Mouse (Mus musculus): ENCODE data around the gene Smg8. TPM values are rescaled to one million over a fixed set of nuclear protein-coding genes. Genes with fewer than 3 reads are reported as not detected.

Smg8 gene
- polyA plus RNA-seq (2016; fragmentation: Nextera tagmentation; extraction: Ambion mirVana): 28.0 and 31.8 TPM in 2 replicates

DNA sequence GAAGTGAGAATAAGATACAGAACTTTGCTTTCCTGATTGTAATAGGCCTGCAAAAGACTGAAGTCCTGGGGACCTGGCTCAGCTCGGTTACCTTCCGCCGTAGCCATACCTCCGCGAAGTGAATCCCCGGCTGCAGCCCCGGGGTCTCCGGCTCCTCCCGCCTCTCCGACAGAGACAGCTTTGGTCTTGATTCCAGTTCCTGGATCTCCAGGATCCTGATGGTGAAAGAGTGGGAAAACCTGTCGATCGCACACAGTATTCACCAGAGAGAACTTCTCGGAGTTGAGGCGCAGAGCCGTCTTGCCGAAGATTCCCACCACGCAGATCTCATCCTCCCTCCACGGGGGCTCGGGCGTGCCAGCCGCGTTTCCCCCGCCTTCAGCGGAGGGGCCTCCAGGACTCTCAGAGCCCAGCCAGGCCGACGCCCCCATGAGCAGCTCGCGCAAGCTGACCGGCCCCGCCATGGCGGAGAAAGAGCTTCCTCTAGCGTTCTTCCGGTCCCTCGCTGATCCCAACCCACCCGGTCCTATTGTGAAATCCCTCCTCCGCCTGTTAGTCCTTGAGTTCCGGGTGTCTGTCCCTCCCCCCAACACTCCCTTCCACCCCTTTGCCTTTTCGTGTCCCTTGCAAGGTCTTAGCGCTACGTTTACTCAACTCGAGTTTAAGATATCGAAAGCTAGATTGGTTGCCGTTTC, at the start of gene Smg8:
TSS of gene Smg8 (minus strand) at position 485 of the 695 bp plus-strand sequence.
- 1% methylated on average over 43 of the region's 43 CpGs for WGBS
- peaks cover 70% of the 10 kb centered on the region for H3K36me3 ChIP-seq

DNA sequence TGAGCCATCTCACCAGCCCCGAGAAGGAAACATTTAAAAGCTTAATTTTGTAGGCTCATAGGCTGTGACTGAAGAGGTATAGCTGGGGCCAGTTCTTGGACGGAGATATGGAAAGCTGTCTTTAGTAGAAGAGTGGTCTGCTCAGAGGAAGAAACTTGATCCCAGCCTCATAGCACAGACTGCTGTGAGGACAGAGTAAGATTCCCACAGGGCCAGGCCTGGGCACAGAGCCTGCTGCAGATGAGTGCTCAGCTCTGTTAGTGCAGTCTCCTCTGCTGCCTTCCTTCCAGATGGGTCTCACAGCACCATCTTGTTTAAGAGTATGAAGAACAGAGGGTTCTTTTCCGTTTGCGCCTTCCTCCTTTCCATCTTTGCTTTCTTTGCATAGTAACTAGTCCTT, 49.7 kb upstream of the Smg8 start:
- WGBS: 93% methylated on average over 4 of the region's 4 CpGs
- Histone ChIP-seq H3K27ac (no peak overlapping the region), H3K4me1 (no peaks in the 10 kb centered on the region), H3K9me3 (replicated peaks) (no peaks in the 10 kb centered on the region), H3K36me3 (peaks cover 57% of the 10 kb centered on the region), H3K4me3 (no peak overlapping the region), H3K27me3 (ENCODE audit: low read depth, poor library complexity, severe bottlenecking) (no peaks in the 10 kb centered on the region)
- DNase-seq (ENCODE audit: low spot score): no peak

More for the DNA sequence above, at the start of gene Smg8:
- peak within 1 kb of the TSS; percentile 89 for H3K27ac ChIP-seq
- no peaks in the 10 kb centered on the region for H3K27me3 ChIP-seq (ENCODE audit: low read depth, poor library complexity, severe bottlenecking)
- H3K9me3 ChIP-seq (replicated peaks): no peaks in the 10 kb centered on the region
- peak within 1 kb of the TSS; percentile 95 for H3K4me3 ChIP-seq
- peak; percentile 84 for DNase-seq (ENCODE audit: low spot score)
- peaks cover 28% of the 10 kb centered on the region for H3K4me1 ChIP-seq

DNA sequence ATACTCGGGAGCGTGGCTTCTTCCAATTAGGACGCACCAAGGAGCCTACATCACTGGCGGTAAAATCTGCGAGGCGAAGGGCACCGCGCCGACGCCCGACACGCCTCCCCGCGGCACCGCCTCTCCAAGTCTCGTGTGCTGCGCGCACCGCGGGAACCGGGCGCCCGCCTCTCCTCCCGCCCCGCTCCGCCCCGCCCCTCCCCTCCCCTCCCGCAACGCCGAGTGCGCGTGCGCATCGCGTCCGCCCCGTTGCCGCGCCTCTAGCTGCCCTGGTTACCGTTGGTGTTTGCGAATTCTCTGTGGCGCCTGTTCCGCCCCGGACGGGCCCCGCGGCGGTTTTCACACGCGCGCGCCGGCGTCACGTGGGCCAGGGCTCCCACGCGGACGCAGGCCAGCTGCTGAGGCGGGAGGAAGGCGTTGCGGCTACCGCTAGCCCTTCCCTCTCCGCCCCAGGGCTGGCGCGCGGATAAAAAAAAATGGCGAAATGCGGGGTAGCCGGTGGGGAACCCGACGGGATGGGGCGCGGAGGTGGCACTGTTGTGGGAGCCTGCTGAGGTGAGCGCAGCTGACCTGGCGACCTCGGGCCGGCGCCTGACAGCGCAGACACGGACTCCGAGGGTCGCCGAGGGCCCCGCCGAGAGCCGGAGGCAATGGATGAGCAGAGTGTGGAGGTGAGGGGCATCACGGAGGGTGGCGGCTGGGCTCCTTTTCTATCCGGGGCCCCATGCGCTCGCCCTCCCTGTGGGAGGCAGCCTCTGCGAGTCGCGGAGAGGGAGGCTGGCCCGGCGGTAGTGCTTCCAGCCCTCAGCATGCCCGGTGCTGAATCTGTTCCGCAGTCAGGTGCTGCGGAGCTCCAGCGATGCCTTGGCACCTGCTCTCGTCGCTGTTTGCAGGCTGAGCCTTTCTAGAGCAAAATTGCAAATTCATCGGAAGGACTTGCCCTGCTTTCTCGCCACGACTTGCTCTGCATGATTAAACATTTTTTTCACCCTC, 40.5 kb upstream of the Smg8 start, which contains the start of gene Trim37:
TSS of gene Trim37 (plus strand) at position 254 of the 993 bp plus-strand sequence.
- WGBS: under 1% methylated on average over 101 of the region's 105 CpGs
- H3K4me1 ChIP-seq: peaks cover 25% of the 10 kb centered on the region
- H3K27ac ChIP-seq: peak within 1 kb of the TSS; percentile 93
- H3K4me3 ChIP-seq: peak within 1 kb of the TSS; percentile 91
- no peaks in the 10 kb centered on the region for H3K27me3 ChIP-seq (ENCODE audit: low read depth, poor library complexity, severe bottlenecking)
- peak; percentile 96 for DNase-seq (ENCODE audit: low spot score)
- H3K9me3 ChIP-seq (replicated peaks): no peaks in the 10 kb centered on the region
- H3K36me3 ChIP-seq: peaks cover 40% of the 10 kb centered on the region

DNA sequence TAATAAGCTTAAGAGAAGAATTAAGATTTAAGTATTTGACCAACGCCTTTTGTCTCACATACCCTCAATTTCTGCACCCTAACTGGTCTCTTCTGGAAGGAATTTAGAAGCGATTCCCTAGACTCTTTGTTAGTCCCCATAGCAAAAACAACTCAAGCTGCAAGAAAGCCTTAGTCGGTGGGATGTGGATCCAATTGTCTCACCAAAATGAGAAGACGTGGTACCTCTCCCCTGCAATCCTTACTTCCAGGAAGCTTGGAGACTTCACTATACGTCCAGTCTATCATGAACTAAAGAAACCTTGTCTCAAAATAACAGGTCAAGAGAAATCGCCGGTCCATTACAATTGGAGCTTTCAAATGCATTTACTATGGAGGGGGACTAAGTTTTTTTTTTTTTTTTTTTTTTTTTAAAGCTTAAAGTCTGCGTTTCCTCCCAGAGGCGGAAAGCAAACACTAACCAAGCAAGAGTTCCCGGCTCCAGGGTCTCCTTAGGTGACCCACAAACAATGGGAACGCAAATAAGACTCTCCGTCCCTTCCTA, 39.8 kb upstream of the Smg8 start:
- Histone ChIP-seq H3K4me3 (peak overlapping the region; percentile 91), H3K27me3 (ENCODE audit: low read depth, poor library complexity, severe bottlenecking) (no peaks in the 10 kb centered on the region), H3K36me3 (peaks cover 44% of the 10 kb centered on the region), H3K4me1 (peaks cover 25% of the 10 kb centered on the region), H3K9me3 (replicated peaks) (no peaks in the 10 kb centered on the region), H3K27ac (peak overlapping the region; percentile 93)
- no peak for DNase-seq (ENCODE audit: low spot score)
- WGBS: under 1% methylated on average over 12 of the region's 12 CpGs

DNA sequence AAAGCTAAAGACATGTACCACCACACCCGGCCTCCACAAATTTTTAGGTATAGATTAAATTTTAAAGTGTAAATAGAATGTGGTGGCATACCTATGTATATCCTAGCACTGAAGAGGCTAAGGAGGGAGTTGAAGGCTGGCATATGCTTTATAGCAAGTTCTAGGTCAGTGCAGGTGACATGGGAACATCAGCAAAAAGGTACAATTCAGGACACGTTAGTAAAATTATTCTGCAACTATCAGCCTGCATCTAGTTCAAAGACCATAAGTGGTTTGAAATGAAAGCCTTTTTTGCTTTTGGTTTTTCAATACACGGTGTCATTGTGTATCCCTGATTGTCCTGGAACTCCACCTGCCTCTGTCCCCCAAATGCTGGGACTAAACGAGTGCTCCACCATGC, 39.0 kb upstream of the Smg8 start:
- H3K36me3 ChIP-seq: peaks cover 48% of the 10 kb centered on the region
- peaks cover 25% of the 10 kb centered on the region for H3K4me1 ChIP-seq
- H3K9me3 ChIP-seq (replicated peaks): no peaks in the 10 kb centered on the region
- peak overlapping the region; percentile 93; the same call in 1 of the 2 replicates for H3K27ac ChIP-seq
- peak overlapping the region; percentile 91 for H3K4me3 ChIP-seq
- WGBS: 59% methylated on average over 4 of the region's 4 CpGs
- no peaks in the 10 kb centered on the region for H3K27me3 ChIP-seq (ENCODE audit: low read depth, poor library complexity, severe bottlenecking)
- no peak for DNase-seq (ENCODE audit: low spot score)

DNA sequence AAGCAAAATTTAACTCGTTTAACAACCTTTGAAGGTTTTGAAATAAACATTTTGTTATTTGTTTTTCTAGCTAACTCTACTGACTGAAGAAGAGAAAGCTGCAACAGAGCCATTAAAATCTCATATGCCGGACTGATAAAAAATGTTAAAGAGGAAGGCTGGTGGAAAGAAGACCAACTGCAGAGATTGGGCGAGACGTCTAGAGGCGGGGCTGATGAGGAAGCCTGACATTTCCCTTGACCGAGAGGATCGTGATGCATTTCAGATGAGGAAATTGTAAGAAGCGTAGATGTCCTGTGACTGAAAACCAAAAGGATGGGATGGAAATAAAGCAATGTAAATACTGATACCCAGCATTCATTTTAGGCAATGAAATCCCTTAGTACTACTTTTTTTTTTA, 35.3 kb upstream of the Smg8 start:
- Histone ChIP-seq H3K36me3 (peaks cover 75% of the 10 kb centered on the region), H3K4me1 (peaks cover 7% of the 10 kb centered on the region), H3K27ac (no peak overlapping the region), H3K4me3 (no peak overlapping the region), H3K9me3 (replicated peaks) (no peaks in the 10 kb centered on the region), H3K27me3 (ENCODE audit: low read depth, poor library complexity, severe bottlenecking) (no peaks in the 10 kb centered on the region)
- no peak for DNase-seq (ENCODE audit: low spot score)
- WGBS: 93% methylated on average over 8 of the region's 8 CpGs

DNA sequence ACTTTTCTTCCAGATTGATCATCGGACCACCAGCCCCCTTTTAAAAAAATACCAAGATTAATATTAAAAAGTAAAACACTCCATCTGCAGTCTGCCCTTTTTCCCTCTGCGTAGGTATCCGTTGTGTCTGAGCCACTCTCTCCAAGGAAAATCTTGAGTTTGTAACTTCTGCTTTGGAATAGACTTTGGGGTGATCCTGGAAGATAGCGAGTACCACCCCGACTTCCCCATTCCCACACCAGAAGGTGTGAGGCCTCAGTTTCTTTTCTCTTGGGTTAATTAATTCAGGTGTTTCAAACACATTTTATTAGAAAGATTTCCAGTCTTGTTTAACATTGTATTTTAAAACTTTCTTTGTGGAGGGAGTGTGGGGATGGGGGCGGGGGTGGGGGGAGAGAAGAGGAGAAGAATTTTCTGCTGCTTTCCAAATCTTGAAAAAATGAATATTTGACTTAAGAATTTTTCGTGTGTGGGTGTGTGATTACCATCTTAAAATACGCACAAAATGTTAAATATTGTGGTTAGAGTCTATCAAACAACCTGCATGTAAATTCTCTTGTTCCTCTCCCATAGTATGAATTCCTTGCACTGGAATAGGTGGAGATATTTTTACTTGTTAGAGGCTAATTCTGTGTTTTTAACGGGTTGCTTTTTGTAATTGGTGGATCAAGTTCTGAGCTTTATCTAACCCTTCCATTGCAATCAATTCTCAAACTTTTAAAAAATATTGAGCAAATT, 23.8 kb upstream of the Smg8 start:
- WGBS: 16% methylated on average over 9 of the region's 9 CpGs
- peak overlapping the region; percentile 100 for H3K27ac ChIP-seq
- peaks cover 17% of the 10 kb centered on the region for H3K4me1 ChIP-seq
- peaks cover 53% of the 10 kb centered on the region for H3K36me3 ChIP-seq
- no peaks in the 10 kb centered on the region for H3K9me3 ChIP-seq (replicated peaks)
- DNase-seq (ENCODE audit: low spot score): no peak
- peak overlapping the region; percentile 98 for H3K4me3 ChIP-seq
- no peaks in the 10 kb centered on the region for H3K27me3 ChIP-seq (ENCODE audit: low read depth, poor library complexity, severe bottlenecking)

DNA sequence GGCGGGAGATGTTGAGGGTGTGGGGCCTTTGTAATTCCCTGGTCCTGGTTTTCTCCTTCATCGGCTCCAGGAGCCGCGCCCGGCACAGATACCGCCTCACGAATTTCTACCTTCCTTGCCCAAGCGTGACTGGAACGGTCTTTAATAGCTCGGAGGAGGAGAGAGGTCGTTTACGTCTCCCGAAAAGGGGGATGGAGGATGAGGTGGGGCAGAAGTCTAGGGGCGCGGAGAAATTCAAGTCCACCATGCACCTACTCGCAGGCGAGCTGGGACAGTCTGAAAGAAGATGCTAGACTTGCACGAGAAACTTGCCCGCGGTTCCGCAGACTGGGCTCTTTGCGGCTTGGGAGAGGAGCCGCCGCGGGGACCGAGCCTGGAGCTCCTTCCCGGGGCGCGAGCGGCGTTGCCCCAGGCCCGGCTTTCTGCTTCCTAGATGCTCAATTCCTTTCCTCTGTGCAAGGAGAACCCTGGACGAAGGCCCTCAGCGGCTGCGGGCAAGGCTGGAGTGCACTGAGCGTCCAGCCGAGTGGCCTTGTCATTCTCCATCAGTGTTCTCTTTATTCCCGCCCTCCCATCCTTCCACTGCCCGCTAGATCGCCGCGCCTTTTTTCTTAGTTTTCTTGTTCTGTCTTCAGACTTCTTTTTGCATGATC, 23.1 kb upstream of the Smg8 start:
- Histone ChIP-seq H3K27me3 (ENCODE audit: low read depth, poor library complexity, severe bottlenecking) (no peaks in the 10 kb centered on the region), H3K27ac (peak overlapping the region; percentile 100), H3K4me1 (peaks cover 17% of the 10 kb centered on the region), H3K9me3 (replicated peaks) (no peaks in the 10 kb centered on the region), H3K36me3 (peaks cover 53% of the 10 kb centered on the region), H3K4me3 (peak overlapping the region; percentile 98)
- WGBS: under 1% methylated on average over 42 of the region's 42 CpGs
- peak; percentile 77 for DNase-seq (ENCODE audit: low spot score)

DNA sequence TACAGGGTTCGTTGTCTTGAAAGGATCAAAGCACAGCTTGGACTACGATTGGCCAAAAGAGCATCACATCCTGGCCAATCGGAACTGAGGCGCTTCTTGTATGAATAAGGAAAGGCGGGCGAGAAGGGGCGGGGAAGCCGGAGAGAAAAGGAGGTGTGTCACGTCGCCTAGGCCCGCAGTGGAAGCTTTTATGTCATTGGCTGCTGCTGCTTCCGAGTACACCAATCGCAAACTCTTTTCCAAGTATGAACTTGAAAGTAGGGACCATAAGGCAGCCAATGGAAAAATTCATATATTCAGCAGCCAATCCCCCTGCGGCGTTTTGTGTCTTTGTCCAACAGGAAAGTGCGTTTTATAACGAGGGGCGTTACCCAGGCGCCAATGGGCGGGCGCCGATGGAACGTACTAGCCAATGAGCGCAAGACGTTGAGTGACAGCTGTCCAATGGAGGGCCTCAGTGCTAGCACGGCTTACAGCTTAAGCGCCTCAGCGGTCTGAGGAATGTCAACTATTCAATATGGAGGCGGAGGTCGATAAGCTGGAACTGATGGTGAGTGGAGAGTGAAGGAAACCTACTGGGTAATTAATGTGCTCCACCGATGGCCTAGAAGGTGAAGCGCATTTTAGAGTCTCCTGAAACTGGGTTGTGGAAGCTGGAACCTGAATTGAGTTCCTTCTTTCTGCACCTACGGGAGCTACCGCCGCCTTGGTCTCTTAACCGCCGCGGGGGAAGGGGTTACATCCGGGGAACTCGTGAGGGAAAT, 22.4 kb upstream of the Smg8 start, which contains the start of gene Ska2:
TSS of gene Ska2 (plus strand) at position 480 of the 764 bp plus-strand sequence.
- peak; percentile 94 for DNase-seq (ENCODE audit: low spot score)
- Histone ChIP-seq H3K4me3 (peak within 1 kb of the TSS; percentile 98), H3K9me3 (replicated peaks) (no peaks in the 10 kb centered on the region), H3K4me1 (peaks cover 17% of the 10 kb centered on the region), H3K27ac (peak within 1 kb of the TSS; percentile 100), H3K27me3 (ENCODE audit: low read depth, poor library complexity, severe bottlenecking) (no peaks in the 10 kb centered on the region), H3K36me3 (peaks cover 53% of the 10 kb centered on the region)
- WGBS: under 1% methylated on average over 40 of the region's 40 CpGs

DNA sequence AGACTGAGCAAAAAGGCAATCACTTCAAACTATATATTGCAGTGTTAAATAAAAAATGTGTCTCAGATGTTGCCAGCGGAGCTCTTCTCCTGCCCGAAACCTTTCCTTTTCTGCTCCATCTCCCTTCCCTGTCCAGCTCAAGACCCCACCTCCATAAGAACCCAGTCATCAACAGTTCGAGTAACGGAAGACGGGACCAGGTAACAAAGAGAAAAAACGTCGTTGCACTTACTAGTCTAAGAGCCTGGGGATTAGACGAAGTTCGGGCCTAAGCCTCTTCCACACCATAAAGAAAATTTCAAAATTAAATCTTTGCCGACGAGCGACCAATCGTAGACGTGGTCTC, 21.8 kb upstream of the Smg8 start, which contains the start of gene Prr11:
TSS of gene Prr11 (minus strand) at position 300 of the 346 bp plus-strand sequence.
- Histone ChIP-seq H3K9me3 (replicated peaks) (no peaks in the 10 kb centered on the region), H3K4me1 (peaks cover 17% of the 10 kb centered on the region), H3K27ac (peak within 1 kb of the TSS; percentile 100), H3K4me3 (peak within 1 kb of the TSS; percentile 98), H3K27me3 (ENCODE audit: low read depth, poor library complexity, severe bottlenecking) (no peaks in the 10 kb centered on the region), H3K36me3 (peaks cover 53% of the 10 kb centered on the region)
- DNase-seq (ENCODE audit: low spot score): no peak
- WGBS: under 1% methylated on average over 14 of the region's 14 CpGs

DNA sequence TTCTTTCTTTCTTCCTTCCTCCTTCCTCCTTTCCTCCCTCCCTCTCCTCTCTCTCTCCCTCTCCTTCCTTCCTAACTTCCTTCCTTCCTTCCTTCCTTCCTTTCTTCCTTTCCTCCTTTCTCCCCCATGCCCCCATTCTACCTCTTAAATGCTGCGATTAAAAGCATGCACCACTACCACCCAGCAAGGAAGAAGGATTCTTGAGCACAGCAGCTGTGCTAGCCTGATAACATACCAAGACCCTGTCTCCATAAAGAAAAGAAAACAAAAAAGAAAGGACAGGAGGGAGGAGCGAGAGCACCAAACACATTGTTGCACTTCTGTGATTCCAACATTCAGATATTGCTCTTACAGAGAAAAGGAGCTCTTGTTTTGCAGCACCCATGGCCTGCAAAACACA, 568 bp upstream of the Smg8 start:
- whole genome bisulfite sequencing: 68% methylated on average over 2 of the region's 2 CpGs
- H3K4me1 ChIP-seq: peaks cover 28% of the 10 kb centered on the region
- DNase-seq (ENCODE audit: low spot score): no peak
- no peaks in the 10 kb centered on the region for H3K9me3 ChIP-seq (replicated peaks)
- peak overlapping the region; percentile 95 for H3K4me3 ChIP-seq
- H3K27ac ChIP-seq: peak overlapping the region; percentile 89
- peaks cover 70% of the 10 kb centered on the region for H3K36me3 ChIP-seq
- H3K27me3 ChIP-seq (ENCODE audit: low read depth, poor library complexity, severe bottlenecking): no peaks in the 10 kb centered on the region

Measured in limb, embryonic 10.5 days (tissue).